Mouse (Mus musculus) gastrocnemius, postnatal 4 days (tissue): ENCODE measurements at regions not wholly inside any gene's neighbourhood (a gene's known extent, or its start where the extent isn't known, plus 50 kb on each side); places are given as distances from the start of the nearest gene placed in this dataset.

Source experiments
- DNase-seq, 2 experiments: peaks; one replicate each; pipeline ENCODE4 v3.0.0; 2021 to 2022; ENCODE audit warnings: low spot score in 2 of 2, mixed read lengths in 2 of 2

DNA sequence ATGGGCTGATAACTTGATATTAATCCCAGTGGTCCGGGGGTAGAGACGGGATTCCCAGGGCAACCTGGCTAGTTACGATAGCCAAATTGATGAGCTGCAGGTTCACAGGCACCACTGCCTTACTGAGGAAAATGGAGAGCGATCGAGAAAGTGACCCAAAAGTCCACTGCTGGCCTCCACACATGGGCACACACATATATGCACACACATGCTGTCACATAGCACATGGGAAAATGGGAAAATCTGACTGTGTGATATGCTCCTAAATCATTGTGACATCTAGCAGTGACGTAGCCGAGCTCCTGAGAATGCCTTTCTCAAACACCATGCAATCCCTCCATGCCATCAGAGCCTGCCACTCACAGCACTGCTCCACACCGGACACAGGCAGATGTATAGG lies 83.8 kb upstream of the Cpsf6 start:
- no peak for DNase-seq

DNA sequence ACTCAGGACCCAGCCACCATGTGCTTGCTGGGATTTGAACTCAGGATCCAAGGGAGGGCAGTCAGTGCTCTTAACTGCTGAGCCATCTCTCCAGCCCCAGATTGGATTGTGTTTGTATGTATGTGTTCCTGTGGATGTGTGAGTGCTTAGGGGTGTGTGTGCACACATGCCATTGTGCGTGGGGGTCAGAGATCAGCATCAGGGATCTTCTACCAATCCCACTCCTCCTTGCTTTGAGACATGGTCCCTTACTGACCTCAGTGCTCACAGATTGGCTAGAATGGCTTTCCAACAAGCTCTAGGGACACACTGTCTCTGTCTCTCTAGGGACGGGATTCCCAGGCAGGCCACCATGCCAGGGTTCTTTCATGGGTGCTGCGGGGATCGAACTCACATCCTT lies 83.1 kb upstream of the Cpsf6 start:
- no peak for DNase-seq

DNA sequence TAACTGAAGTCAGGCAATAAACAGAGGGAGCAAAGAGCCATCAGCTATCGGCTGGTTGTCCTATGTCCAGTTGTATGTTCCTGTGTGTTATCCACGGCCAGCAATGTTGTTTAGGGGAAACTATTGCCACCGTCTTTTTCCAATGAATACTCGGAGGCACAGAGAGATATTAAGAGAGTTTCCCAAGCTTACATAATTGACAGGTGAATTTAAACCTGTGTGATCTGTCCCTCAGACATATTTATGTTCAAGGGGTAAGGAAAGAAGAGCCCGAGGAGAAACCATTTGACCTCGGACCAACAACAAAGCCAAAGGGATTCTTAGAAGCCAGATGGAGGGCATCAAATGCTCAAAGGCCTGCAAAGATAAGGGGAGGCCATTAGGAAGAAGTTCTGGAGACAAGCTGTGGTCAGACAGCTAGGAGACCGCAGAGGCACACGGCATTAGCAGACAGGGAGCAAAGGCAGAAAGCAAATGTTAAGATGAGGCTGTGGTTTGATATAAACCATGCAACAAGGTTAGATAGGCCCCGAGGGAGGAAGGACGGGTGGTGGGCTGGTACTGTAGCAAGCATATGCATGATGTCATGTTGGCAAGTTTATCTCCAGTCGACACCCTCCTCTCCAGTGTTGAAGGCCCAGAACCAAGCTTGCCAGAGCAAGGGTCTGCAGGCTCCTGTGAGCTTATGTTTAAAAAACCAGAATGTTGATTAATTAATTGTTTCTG lies 82.1 kb upstream of the Cpsf6 start:
- no peak for DNase-seq

DNA sequence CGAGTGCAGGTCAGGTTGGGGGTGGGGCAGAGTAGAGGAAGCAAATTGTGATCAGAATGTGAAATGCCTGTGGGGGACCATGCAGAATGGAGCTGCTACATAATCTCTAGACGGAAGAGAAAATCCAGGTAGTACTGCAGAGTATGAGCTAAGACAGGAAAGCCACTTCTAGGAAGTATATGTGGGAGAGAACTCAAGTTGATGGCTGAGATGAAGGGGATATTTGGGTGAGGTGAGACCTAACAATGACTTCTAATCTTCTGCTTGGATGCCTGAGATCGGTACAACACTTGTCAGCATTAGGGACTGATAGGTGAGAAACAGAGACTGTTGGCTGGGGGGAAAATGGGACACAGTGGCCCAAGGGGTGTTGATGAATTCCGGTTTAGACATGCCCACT lies 81.4 kb upstream of the Cpsf6 start:
- no peak for DNase-seq

DNA sequence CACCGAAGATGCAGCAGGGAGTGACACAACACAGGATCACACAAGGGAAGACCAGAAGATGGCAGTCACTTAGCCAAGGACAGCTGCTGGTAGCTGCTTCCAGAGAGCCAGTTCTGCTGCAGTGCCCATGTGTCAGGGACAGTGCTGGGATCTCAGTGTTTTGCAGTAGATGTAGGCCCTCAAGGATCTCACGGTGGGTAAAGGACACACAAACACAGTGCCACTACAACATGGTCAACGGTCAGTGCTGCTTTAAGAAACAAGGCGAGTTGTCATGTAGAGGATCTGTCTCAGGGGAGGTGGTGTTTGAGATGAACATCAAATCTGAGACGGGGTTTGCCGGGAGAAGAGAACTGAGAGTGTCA lies 80.5 kb upstream of the Cpsf6 start:
- no peak for DNase-seq

DNA sequence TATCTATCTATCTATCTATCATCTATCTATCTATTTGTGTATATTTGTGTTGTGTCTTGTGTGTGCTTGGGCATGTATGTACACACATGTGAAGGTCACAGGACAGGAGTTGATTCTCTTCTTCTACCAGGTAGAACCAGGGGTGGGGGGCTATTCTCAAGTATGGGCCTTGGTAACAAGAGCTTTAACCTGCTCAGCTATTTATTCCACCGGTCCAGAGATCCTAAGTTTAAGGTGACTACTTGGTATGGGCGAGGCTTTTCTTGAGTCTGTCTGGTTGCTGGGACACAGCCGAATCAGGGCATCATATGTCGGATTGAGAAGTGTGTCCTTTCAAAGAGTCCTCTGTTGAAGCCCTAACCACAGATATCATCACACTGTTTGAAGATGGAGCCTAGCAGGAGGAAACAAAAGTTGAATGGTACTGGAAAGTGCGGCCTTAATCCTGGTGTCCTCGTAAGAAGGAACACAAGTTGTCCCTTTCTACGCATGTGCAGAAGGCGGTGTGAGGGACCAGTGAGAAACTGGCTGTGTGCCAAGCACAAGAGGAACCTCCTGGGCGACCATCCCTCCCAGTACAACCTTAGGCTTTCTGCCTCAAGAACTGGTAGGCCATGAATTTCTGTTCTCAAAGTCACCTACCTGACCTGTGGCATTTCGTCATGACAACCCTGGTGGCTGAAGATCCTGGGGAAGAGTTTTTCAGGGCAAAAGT lies 80.0 kb upstream of the Cpsf6 start:
- DNase-seq, result no peak

DNA sequence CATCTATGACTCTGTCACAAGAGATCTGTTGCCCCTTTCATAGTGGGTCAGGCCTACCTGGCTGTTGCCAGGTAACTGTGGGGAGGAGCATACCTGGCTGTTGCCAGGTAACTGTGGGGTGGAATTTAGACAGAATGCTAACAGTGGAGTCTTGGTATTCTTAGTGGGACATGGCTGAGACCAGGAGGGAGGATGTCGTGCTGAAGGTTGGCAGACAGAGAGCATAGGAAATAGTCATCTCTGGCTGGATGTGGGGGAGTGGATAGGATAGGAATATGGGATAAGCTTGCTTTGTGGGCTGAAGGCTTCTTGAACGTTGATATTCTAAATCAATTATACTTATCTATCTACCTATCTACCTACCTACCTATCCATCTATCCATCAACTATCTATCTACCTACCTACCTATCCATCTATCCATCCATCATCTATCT lies 79.2 kb upstream of the Cpsf6 start:
- DNase-seq, result no peak

DNA sequence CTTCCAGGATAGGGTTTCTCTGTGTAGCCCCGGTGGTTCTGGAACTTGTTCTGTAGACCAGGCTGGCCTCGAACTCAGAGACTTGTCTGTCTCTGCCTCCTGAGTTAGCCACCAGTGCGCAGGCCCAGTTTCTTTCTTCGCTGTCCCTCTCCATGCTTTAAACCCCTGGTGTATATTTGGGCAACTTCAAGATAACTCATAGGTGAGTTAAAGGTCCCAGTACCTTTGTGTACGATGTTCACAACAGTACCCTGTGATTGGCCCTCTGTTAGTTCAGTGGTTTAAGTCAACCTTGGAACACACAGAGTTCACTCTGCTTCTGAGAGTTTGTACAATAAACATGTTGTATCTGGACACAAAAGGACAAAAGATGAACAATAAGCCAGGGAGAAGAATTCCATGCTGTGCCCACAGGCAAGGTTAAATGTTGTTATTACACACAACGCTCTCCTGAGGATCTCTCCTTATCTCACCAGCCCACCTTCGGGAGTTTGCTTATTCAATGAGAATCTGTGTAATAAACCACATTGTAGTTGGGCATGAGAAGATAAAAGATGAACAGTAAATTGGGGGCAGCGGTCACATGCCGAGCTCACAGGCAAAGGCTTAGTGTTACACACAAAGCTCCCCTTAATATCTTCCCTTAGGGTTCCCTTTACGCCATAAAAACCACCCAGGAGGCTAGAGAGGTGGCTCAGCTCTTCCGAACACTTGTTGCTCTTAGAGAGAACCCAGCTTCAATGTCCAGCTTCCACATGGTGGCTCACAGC lies 78.6 kb upstream of the Cpsf6 start:
- DNase-seq, result no peak

DNA sequence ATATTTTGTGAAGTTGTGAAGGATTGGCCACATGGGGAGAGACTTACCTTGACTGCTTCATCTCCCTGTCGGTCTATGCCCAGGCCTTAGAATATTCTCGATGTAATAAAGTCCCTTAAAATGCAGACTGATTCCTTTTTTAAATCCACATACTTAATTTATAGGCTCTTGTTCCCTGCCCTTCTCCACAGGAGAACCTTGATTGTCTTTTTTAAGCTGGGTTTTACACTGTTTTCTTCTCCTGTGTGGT lies 77.8 kb upstream of the Cpsf6 start:
- no peak for DNase-seq

DNA sequence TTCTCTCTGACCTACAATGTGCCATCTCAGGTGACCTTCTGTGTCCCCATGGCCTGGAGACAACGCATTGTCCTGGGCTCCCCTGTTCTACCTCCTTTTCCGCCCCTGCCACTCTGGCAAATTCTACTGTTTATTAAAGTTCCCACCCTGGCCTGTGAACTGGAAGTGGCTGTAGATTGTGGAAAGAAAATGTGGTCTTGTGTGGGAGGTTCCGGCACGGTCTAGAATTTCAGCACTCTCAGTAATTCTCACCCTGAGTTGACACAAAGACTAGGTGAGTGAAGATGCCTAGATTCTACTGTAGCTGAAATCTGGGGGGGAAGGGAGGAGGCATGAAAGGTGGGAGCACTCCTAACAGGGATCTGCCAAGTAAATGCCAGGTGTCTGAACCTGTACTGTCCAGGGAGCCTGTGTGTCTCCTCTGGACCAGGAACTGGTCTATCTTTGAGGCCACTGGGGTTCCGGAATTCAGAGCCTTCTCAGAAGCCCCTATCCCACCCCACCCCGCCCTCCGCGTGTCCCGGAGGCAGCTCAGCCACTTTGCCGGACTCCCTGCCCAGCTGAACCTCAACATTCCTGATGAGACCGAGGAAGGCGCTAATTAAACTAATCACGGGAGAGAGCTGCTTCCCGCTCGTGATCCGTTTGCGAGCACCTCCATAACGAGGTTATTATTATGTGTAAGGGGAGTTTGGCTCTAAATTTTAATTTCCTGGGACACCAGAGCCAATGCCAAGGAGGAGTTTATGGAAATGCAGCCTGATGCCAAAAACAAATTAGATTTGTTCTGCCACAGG lies 77.3 kb upstream of the Cpsf6 start:
- DNase-seq, result no peak

DNA sequence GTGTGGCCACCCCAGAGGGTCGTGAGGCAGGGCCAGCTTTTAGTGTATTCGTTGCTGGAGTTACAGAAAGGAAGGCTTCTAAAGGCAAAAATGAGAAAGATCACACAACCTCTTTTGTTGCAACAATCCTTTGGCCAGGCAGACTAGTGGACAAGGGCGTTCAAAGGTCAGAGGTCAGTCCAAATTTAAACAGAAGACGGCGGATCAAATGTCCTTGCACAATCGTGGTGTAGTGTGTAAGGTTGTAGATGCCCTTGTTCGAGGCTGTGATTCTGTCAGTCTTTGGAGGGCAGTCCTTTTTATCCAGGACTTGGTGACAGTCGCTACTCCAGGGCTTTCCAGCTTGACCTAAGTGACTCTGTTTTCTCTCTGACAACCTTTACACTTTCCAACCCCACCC lies 76.6 kb upstream of the Cpsf6 start:
- no peak for DNase-seq

DNA sequence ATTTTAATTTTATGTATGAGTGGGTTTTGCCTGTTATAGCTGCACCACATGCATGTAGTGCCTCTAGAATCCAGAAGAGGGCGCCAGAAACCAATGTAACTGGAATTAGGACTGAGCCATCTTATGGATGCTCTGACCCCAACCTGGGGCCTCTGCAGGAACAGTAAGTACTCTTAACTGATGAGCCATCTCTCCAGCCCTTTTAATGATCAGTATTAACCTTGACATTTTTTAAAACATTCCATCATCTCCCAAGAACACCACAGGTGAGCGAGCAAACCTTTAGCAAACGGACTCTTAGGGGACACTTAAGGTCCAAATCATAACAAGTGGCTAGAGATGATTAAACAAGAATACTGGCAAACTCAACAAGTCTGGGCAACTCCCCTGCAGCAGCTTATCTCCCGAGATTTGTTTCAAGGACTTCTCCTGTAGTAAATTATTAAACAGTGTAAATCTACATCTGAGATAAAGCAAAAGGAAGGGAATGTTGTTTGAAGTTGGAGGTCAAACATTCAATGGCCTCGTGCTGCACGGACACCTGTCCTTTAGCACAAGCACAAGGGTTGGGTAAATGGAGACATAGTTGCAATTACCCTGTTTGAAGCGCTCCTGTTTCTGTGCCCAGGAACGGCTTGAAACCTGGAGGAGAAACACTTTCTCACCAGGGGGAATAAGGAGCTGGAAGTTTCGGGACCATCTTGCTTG lies 75.9 kb upstream of the Cpsf6 start:
- peak in 1 of 2 experiments; percentile 29 for DNase-seq

DNA sequence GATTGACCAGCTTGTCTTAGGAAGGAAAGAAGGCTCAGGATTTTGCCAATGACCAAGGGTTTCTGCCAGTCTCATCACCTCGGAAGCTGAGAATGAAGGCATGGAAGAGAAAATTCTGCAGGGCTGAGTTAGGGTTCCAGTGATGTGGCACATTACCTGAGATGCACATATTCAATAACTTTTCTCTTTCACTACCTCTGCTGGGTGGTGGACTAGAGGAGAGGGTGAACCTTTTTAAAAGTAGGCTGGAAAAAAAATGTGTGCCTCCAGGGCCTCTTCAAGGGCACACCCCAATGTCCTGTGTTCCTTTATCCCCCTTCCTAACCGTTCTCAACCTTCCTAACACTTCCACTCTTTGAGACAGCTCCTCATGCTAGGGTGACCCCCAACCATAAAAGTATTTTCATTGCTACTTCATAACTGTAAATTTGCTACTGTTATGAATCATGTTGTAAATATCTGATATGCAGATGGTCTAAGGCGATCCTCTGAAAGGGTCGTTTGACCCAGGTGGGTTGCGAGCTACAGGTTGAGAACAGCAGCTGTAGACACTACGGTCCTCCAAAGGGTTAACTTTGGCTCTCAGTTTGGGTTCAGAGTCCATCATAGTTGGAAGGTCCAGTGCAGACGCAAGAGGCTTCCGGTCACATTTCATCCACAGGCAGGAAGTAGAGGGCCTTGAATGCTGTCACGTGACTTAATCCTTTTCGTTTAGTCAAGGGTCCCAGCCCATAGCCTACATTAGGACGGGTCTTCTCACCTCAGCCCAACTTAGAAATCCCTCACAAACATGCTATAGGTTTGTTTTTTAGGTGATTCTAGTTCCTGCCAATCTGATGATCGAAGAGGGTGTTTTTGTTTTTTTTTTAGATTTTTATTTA lies 75.1 kb upstream of the Cpsf6 start:
- no peak for DNase-seq

DNA sequence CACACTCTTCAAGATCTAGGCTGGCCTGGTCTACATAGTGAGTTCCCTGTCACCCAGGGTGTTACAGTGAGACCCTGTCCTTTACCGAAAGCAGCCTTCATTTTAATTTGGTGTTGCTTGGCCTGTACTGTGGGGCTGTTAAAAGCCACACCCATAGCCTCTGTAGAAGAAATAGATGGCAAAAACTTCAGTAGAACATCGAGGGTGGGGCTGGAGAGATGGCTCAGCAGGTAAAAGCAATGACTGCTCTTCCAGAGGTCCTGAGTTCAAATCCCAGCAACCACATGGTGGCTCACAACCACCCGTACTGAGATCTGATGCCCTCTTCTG lies 74.3 kb upstream of the Cpsf6 start:
- DNase-seq, result no peak

DNA sequence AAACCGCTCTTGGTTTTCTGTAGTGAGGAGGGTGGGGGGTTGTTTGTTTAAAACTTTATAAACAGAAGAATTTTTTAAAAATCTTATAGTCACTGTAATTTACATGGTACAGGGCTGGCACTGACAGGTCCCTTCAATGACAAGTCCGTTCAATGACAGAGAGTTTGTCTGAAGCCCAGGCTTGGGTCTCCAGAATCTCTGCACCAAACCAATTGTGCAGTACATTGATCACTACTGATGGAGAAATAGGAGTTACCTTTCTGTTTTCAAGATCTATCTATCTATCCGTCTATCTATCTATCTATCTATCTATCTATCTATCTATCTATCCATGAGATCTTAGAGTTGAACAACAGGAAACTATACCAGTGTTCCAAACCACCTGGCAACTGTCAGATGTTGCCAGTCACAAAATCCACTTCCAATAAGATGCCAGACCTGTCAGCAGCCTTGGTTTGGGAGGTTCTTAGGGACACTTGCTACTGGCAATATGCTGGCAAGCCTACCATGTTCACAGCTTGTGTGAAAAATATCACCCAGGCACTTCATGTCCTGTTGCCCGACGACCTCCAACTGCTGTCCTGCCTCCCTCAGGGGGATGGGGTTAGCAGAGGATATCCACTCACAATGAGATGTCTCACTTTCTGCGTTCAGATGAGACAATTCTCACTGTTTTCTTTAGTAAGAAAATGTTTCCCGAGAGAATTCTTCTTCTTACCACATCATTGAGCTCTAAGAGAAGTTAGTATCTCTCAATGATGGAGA lies 73.8 kb upstream of the Cpsf6 start:
- no peak for DNase-seq

DNA sequence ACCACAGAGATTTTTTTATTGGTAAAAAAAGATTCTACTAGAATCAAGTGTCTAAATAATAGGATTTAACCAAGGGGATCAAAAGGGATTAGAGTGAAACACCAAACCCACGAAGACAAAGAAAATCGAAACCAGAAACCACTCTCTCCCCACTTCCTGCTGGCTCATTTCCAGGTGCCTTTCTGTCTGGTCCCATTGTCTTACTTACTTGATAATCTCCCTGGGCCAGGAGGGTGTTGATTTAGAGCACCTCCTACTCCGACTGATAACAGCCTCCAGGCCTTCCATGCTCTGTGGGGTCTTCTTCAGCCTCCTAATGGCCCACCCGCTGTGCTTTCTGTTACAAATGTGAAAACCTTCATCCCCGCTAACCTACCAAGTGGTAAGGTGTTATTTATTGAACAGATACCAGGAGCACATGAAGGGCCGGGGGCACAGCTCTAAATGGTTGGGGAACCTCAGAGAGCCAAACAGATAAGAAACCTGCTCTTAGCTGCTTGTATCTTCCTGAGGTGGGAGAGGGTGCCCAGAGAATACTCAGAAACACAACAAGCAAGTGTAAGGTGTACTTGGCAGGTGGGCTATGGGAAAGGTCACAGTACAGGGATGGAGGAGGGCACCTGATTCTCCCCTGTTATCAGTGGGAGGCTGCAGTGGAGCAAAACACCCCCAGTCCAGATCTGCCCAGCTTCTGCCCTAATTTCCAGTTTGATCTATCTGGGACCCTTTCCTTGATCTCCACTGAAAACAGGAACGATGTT lies 72.6 kb upstream of the Cpsf6 start:
- DNase-seq, result no peak

DNA sequence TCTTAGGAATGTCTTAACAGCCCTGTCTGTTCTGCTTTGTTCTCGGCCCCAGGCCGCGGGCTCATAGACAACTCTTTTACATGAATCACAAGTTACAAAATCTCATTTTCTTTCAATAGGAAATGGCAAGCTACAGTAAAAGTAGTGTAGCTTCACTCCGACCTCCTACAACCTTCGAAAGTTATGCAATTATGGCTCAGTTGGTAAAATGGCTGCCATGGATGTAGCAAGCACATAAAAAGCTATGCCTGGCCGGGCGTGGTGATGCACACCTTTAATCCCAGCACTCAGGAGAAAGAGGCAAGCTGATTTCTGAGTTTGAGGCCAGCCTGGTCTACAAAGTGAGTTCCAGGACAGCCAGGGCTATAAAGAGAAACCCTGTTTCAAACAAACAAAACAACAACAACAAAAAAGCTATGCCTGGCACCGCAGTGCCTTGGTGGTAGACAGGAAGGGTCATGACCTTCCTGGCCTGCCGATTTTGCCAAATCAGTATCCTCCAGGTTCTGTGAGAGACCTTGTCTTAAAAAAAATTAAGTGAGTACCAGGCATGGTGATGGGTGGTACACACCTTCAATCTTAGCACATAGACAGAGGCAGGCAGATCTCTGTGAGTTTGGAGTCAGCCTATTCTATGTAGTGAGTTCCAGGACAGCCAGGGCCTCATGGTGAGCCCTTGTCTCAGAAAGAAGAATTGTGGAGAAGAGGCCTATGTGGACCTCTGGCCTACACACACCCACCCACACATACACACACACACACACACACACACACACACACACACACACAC lies 71.8 kb upstream of the Cpsf6 start:
- no peak for DNase-seq

DNA sequence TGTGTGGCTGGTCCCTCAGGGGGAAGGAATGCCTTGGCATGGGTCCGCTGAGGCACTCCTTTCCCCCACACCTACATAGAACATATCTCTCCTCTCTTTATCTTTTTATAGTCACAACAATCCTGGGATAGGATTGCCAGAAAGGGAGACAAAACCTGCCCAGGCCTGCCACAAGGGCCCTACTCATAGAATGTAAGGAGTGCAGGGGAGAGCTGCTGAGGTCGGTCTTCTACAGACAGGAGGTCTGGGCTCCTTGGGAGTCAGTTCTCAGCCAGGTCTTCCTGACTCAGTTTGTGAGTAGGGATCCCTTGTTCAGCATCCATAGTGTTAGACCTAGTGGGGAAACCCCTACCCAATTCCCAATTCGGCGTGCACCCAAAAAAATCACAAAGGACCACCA lies 70.8 kb upstream of the Cpsf6 start:
- no peak for DNase-seq
